Mouse (Mus musculus): ENCODE results near the gene Sfxn5.

Gene Sfxn5

GRCm38 (mm10) chr6:85333000-85333669 is at the start of gene Sfxn5:
TSS of gene Sfxn5 (minus strand) at chr6:85333422.
- DNase-seq, result peak; percentile 96 to 98

DNA sequence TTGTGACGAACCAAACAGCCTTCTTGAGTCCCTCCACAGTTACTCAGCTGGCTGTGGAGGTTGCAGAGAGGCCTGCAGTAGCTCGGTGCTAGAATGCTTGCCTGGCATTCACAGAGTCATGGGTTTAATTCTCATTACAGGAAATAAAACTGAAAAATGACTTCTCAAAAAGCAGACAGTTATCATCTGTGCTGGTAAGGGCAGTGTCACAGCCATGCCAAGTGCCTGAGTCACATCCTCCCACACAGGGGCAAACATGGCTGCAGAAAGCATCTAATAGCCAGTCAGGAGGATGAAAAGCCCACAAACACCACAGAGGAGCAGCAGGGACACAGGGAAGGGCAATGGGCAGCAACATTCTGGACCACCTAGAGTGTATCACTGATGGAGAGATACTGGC is 49.6 kb upstream of the Sfxn5 start:
- DNase-seq, result no peak

GRCm38 (mm10) chr6:85381648-85382020 is 48.4 kb upstream of the Sfxn5 start:
- DNase-seq, result no peak

GRCm38 (mm10) chr6:85380901-85381647 is 47.9 kb upstream of the Sfxn5 start:
- DNase-seq, result no peak

GRCm38 (mm10) chr6:85380201-85380900 is 47.1 kb upstream of the Sfxn5 start:
- DNase-seq, result peak; percentile 89

DNA sequence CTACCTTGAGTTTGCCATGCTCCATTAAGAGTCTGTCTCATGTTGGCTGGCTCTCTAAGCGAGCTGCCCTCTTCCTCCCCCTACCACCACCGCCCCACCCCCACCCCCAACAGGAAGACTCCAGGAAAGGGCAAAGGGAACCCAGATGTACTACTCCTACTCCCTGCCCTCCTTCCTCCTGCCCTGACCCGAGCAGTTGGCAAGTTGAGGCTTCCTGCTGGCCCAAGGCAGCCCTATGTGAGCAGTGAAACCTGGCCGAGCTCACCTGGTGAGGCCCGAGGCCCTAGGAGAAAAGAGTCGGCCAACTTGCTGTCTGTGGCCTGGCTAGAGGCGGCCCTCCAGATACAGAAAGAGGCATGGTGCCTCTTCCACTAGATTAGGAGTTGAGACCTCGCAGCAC is 45.4 kb upstream of the Sfxn5 start:
- peak in 1 of 2 experiments; percentile 67 for DNase-seq

DNA sequence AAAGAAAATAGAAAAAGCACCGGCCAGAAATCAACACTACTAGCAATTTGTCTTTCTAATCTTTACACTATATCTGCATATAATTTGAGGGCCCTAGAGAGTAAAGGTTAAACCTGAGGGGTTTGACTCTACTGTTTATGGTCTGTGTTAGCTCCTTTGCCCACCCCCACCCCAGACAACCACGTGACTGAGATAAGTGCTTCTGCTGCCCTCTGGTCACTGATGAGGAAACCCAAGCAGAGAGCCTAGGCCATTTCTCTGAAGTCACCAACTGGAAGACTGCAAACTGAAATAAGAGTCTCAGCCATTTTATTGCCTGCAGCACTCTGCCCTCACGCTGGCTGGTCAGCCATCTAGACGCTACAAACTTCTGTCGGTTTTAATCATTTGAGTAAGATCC is 44.7 kb upstream of the Sfxn5 start:
- peak in 1 of 2 experiments; percentile 22 for DNase-seq

- peak in 1 of 2 experiments; percentile 15 for DNase-seq
Measured at GRCm38 (mm10) chr6:85377066-85377734, 44.0 kb upstream of the Sfxn5 start.

DNA sequence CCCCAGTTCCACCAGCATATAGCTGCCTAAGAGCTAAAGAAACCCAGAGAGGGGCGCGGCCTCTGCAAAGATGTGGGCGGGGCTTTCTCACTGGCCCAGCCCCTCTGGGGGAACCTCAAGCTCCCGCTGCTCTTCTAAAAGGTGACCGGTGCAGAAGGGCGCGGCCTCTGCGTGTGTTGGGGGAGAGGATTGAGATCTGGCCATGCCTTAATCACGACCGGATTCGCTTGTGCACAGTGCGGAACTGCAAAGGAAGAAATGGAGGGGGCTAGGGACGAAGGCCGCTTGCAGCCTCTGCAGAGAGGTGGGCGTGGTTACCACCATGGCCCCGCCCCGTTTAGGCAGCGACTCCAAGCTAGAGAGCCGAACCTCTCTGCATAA is 41.5 kb upstream of the Sfxn5 start:
- peak; percentile 99 for DNase-seq

GRCm38 (mm10) chr6:85373951-85374733 is 40.9 kb upstream of the Sfxn5 start, which contains the start of gene Rab11fip5:
TSS of gene Rab11fip5 (minus strand) at chr6:85374634.
- DNase-seq, result peak; percentile 49 to 70

DNA sequence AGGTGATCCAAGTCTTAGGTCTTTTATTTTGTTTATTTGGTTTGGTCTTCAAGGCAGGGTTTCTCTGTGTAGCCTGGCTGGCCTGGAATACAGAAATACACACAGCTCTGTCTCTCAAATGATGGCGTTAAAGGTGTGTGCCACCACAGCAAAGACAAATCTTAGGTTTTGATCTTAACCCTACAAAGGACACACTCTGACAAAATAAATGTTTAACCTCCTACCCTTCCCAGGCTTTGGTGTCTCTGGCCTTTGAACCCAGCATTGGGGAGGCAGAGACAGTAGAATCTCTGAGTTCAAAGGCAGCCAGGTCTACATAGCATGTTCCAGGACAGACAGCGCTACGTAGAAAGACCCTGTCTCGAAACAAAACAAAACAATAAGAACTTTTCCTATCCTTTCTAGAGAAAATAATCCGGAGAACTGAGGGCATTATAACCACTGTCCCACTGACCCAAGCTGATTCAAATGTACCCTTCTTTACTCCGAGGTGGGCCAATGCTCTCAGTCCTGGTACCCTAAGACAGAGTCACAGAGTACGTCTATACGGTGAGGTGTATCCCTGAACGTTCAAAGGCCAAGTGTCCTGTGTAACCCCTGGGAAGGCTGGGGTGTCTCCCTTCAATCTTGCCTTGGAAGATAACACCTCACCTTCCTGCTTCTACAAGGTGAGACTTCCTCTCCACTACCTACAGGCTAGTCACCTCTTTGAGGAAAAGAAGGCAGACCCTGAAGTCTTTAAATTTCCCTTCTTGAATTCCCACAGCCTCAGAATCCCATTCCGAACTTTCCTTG is 40.0 kb upstream of the Sfxn5 start:
- peak in 1 of 2 experiments; percentile 38 for DNase-seq

- DNase-seq, result peak in 1 of 2 experiments; percentile 52
Measured at GRCm38 (mm10) chr6:85372496-85372895, 39.3 kb upstream of the Sfxn5 start.

- DNase-seq, result peak in 1 of 2 experiments; percentile 29
Measured at GRCm38 (mm10) chr6:85371859-85372405, 38.7 kb upstream of the Sfxn5 start.

GRCm38 (mm10) chr6:85370666-85371430 is 37.6 kb upstream of the Sfxn5 start:
- peak in 1 of 2 experiments; percentile 30 for DNase-seq

DNA sequence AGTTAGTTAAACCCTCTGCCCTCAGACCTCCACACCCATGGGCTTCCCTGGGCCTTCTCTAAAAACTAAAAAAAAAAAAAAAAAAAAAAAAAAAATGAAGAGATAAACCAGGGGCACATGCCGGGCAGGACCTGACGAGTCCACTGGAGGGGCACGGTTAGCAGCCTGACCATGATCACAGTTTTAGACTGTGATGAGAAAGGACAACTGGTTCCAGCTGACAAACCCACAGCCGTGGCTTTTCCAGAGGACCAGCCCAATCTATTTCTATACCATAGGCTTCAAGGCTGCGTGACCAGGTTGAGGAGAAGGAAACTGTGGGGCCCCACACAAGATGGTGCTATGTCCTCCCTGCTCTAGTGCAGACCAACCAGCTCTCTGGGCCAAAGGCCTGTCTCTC is 36.8 kb upstream of the Sfxn5 start:
- DNase-seq, result peak in 1 of 2 experiments; percentile 21

- DNase-seq, result peak; percentile 83 to 89
Measured at GRCm38 (mm10) chr6:85369181-85369860, 36.1 kb upstream of the Sfxn5 start.

DNA sequence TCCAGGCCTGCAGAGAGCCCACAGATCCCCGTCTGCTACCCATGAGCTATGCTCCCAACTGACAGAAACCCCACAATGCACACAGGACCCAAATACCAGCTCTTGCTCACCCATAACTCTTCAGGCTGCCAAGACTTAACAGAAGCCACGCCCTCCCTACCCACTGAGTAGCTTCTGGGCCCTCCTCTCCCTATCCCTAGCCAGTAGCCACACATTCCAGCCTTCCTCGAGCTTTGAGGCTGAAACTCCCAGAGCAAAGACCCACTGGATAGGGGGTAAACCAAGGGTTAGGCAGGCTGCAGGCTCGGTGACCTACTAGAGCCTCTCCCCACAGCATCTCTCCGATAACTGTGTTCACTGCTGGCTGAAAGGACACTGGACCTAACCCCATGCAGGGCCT is 35.5 kb upstream of the Sfxn5 start:
- DNase-seq, result peak; percentile 59 to 70

DNA sequence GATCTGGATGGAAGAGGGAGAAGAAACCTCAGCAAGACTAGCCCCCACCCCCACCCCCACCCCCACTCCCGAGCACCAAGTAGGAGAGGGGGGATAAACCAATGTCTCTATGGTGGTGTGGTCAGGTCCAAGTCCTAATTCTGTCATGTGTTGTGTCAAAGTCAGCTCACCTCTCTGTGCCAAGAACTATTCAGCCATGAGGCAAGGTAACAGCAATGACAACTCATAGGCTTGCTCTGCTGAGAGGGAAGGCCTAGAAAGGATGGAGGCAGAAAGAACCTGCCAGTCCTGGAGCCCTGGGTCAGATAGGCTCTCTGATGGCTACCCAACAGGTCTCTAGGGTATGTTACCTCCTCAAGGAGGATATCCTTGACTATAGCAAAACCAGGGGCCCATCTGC is 34.9 kb upstream of the Sfxn5 start:
- peak in 1 of 2 experiments; percentile 52 for DNase-seq

DNA sequence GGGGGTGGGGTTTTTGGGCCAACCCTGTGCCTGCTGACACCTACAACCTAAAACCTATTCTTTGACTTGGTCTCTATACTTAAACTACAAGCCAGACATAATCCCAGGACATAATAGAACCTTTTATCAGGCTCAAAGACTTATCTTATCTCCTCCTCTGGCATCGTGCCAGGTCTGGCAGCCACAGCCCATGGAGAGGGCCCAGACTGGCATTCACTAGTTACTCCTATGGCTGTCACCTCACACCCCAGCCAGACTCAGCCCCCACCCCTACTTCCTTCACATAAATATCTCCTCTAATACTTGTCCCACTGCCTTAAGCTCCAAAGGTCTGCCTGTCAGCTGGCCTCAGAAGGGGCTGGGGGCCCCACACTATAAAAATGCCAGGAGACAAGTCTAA is 33.2 kb upstream of the Sfxn5 start:
- no peak for DNase-seq

DNA sequence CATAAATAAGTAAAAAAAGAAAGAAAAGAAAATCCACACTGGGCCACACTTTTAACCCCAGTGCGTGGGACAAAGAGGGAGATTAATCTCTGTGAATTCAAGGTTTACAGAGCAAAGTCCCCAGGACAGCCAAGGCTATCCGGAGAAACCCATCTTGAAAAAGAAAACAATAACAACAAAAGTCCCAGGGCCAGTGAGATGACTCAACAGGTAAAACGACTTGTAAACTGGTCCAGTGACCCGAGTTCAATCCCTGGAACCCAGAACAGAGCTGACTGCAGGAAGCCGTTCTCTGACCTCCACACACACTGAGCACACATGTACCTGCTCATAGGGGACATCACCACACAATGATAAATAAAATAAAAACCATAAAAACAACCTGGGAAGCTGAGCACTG is 31.2 kb upstream of the Sfxn5 start:
- no peak for DNase-seq
